Mouse (Mus musculus) liver, adult 2 months (tissue): Measurements from ENCODE around the gene Ankrd34a.

ENCODE experiments used
- CTCF ChIP-seq: fragments of 200-500 bp; IDR thresholded peaks from 2 replicates; pipeline ENCODE4 v1.5.1; 2011; ENCODE audit warnings: low read depth, low read length, control low read depth
- POLR2A ChIP-seq: fragments of 200-500 bp; IDR thresholded peaks from 2 replicates; pipeline ENCODE4 v1.6.1; 2011; ENCODE audit warnings: low read length, control low read depth; ENCODE audit not compliant: insufficient read depth; ENCODE audit errors: extremely low read depth

- TF ChIP-seq CTCF (no peak), POLR2A (no peak)
These were observed 21.0 kb upstream of the Ankrd34a start for GRCm38 (mm10) chr3:96575272-96575984.
